In the genomic region with DNA sequence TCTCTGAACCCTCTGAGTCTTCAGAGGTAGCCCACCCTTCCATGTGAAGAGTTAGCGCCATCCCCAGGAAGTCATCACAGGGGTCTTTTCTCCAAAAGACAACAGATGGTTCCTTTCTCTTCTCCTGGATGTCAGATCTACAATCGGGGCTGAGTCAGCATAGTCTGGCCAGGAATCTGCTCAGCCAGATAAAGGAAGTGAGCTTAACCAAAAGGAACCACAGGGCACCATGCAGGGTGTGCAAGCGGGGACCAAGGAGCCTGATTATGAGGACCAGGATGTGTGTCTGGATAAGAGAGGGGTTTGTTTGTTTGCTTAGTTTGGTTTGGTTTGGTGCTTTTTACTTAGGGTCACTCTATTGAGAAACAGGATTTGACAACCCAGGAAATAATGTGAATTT, we compare ENCODE assay signal across 24 mouse cellular contexts.
DNase-seq lines count a peak whose midpoint lies in the region; ATAC-seq lines count a peak whose summit lies in the region.
"Had no signal": no experiment of that assay in that cellular context is flagged by ENCODE, and none has a peak within 500 bp of the region (broad histone marks: within the 10 kb centered on the region; RNA-seq: fewer than 3 reads in every experiment).

No protein-coding gene starts in this region.

- H3K36me3 ChIP-seq in hindbrain, embryonic 10.5 days, result no peaks in the 10 kb centered on the region
- H3K36me3 ChIP-seq in hindbrain, embryonic 12.5 days, result no peaks in the 10 kb centered on the region
- no peaks in the 10 kb centered on the region for H3K36me3 ChIP-seq in midbrain, embryonic 16.5 days (ENCODE audit: control insufficient read depth, insufficient read depth, low read length)
- H3K36me3 ChIP-seq in midbrain, embryonic 14.5 days (ENCODE audit: control insufficient read depth, insufficient read depth, low read length), result no peaks in the 10 kb centered on the region
- no peaks in the 10 kb centered on the region for H3K36me3 ChIP-seq in forebrain, embryonic 15.5 days
- H3K36me3 ChIP-seq: embryonic facial prominence, embryonic 10.5 days; heart, embryonic 15.5 days; neural tube, embryonic 15.5 days had no signal

- H3K9ac ChIP-seq in hindbrain, embryonic 12.5 days, result no peak overlapping the region
- H3K9ac ChIP-seq in midbrain, embryonic 16.5 days (ENCODE audit: low read depth, low read length), result no peak overlapping the region
- H3K9ac ChIP-seq in midbrain, embryonic 14.5 days (replicated peaks; ENCODE audit: low read length), result no peak overlapping the region
- no peak overlapping the region for H3K9ac ChIP-seq in forebrain, embryonic 15.5 days (replicated peaks)
- H3K9ac ChIP-seq: forebrain, postnatal 0 days; heart, embryonic 15.5 days; liver, embryonic 14.5 days; lung, embryonic 14.5 days; neural tube, embryonic 15.5 days had no signal

- H3K27ac ChIP-seq in hindbrain, embryonic 10.5 days, result no peak overlapping the region
- H3K27ac ChIP-seq in hindbrain, embryonic 12.5 days, result no peak overlapping the region
- no peak overlapping the region for H3K27ac ChIP-seq in midbrain, embryonic 16.5 days (ENCODE audit: low read length)
- no peak overlapping the region for H3K27ac ChIP-seq in midbrain, embryonic 14.5 days (replicated peaks; ENCODE audit: low read depth, low read length)
- no peak overlapping the region for H3K27ac ChIP-seq in forebrain, embryonic 15.5 days (replicated peaks)
- H3K27ac ChIP-seq: embryonic facial prominence, embryonic 10.5 days; heart, embryonic 15.5 days; layer of hippocampus, adult 2 months; liver, embryonic 14.5 days; neural tube, embryonic 15.5 days; stomach, postnatal 0 days had no signal

- H3K4me3 ChIP-seq in hindbrain, embryonic 10.5 days, result no peak overlapping the region
- no peak overlapping the region for H3K4me3 ChIP-seq in hindbrain, embryonic 12.5 days
- no peak overlapping the region for H3K4me3 ChIP-seq in midbrain, embryonic 16.5 days (ENCODE audit: low read depth, low read length)
- no peak overlapping the region for H3K4me3 ChIP-seq in midbrain, embryonic 14.5 days (replicated peaks; ENCODE audit: low read depth, low read length)
- H3K4me3 ChIP-seq in forebrain, embryonic 15.5 days, result no peak overlapping the region
- H3K4me3 ChIP-seq: embryonic facial prominence, embryonic 10.5 days; heart, embryonic 15.5 days; layer of hippocampus, adult 2 months; neural tube, embryonic 15.5 days had no signal

- H3K27me3 ChIP-seq in hindbrain, embryonic 10.5 days (ENCODE audit: insufficient read depth, poor library complexity, severe bottlenecking), result no peaks in the 10 kb centered on the region
- H3K27me3 ChIP-seq in hindbrain, embryonic 12.5 days, result no peaks in the 10 kb centered on the region
- H3K27me3 ChIP-seq in midbrain, embryonic 16.5 days (ENCODE audit: control insufficient read depth, insufficient read depth, low read depth, low read length), result no peaks in the 10 kb centered on the region
- H3K27me3 ChIP-seq in midbrain, embryonic 14.5 days (ENCODE audit: control insufficient read depth, insufficient read depth, low read length), result no peaks in the 10 kb centered on the region
- no peaks in the 10 kb centered on the region for H3K27me3 ChIP-seq in forebrain, embryonic 15.5 days
- H3K27me3 ChIP-seq: heart, embryonic 15.5 days; neural tube, embryonic 15.5 days had no signal

- peaks cover 8% of the 10 kb centered on the region; the same call in 1 of the 2 replicates for H3K4me1 ChIP-seq in hindbrain, embryonic 10.5 days (replicated peaks)
- no peaks in the 10 kb centered on the region for H3K4me1 ChIP-seq in hindbrain, embryonic 12.5 days
- no peaks in the 10 kb centered on the region for H3K4me1 ChIP-seq in midbrain, embryonic 16.5 days (ENCODE audit: control insufficient read depth, insufficient read depth, low read length)
- H3K4me1 ChIP-seq in midbrain, embryonic 14.5 days (ENCODE audit: control insufficient read depth, insufficient read depth, low read length), result no peaks in the 10 kb centered on the region
- H3K4me1 ChIP-seq in forebrain, embryonic 15.5 days, result no peaks in the 10 kb centered on the region
- H3K4me1 ChIP-seq: heart, embryonic 15.5 days; neural tube, embryonic 15.5 days had no signal

- WGBS in hindbrain, embryonic 10.5 days, result 23% methylated on average over 3 of the region's 3 CpGs
- 28% methylated on average over 3 of the region's 3 CpGs for WGBS in hindbrain, embryonic 12.5 days
- 18% methylated on average over 3 of the region's 3 CpGs for WGBS in midbrain, embryonic 16.5 days
- WGBS in midbrain, embryonic 14.5 days, result 17% methylated on average over 3 of the region's 3 CpGs
- WGBS in forebrain, embryonic 15.5 days, result 47% methylated on average over 3 of the region's 3 CpGs

- DNase-seq in hindbrain, embryonic 10.5 days (ENCODE audit: low spot score), result peak; percentile 6
- DNase-seq in midbrain, embryonic 14.5 days, result no peak
- DNase-seq in spleen, adult 18-20 months, result no peak
- DNase-seq: adrenal gland, postnatal 25 days; cerebellum, adult 11 months; cerebellum, adult 9-11 months; forebrain, postnatal 0 days; gastrocnemius, postnatal 25 days; heart, postnatal 36 days; kidney, adult 2 months; kidney, postnatal 10 days; lung, embryonic 14.5 days; thymus, adult 2 months; thymus, postnatal 4 days had no signal

- H3K9me3 ChIP-seq in hindbrain, embryonic 10.5 days, result no peaks in the 10 kb centered on the region
- H3K9me3 ChIP-seq in hindbrain, embryonic 12.5 days (replicated peaks), result no peaks in the 10 kb centered on the region
- H3K9me3 ChIP-seq in midbrain, embryonic 16.5 days (replicated peaks; ENCODE audit: control insufficient read depth, low read length, poor library complexity, severe bottlenecking), result no peaks in the 10 kb centered on the region
- no peaks in the 10 kb centered on the region for H3K9me3 ChIP-seq in midbrain, embryonic 14.5 days (ENCODE audit: control insufficient read depth, low read length)
- H3K9me3 ChIP-seq in forebrain, embryonic 15.5 days, result no peaks in the 10 kb centered on the region
- H3K9me3 ChIP-seq: heart, embryonic 15.5 days; neural tube, embryonic 15.5 days had no signal

- ATAC-seq in hindbrain, embryonic 12.5 days (ENCODE audit: low FRiP score), result no peak
- ATAC-seq in midbrain, embryonic 16.5 days, result peak; percentile 28; the same call in 1 of the 2 replicates
- ATAC-seq in midbrain, embryonic 14.5 days (ENCODE audit: low FRiP score, low TSS enrichment), result no peak
- ATAC-seq in common myeloid progenitor, adult 5-6 weeks (replicated peaks; ENCODE audit: low read depth, poor library complexity, severe bottlenecking), result peak; percentile 99
- no peak for ATAC-seq in forebrain, embryonic 15.5 days (replicated peaks)
- ATAC-seq: forebrain, postnatal 0 days had no signal

- no peak overlapping the region for H3K4me2 ChIP-seq in hindbrain, embryonic 12.5 days (replicated peaks)
- no peak overlapping the region for H3K4me2 ChIP-seq in midbrain, embryonic 16.5 days (ENCODE audit: low read length)
- H3K4me2 ChIP-seq in midbrain, embryonic 14.5 days (ENCODE audit: low read length), result no peak overlapping the region
- no peak overlapping the region for H3K4me2 ChIP-seq in forebrain, embryonic 15.5 days (replicated peaks)
- H3K4me2 ChIP-seq: heart, embryonic 15.5 days; lung, embryonic 14.5 days; neural tube, embryonic 15.5 days had no signal

Comparison
In these comparisons a context has a peak if more than half of its experiments do, and no peak if none do; other contexts are left out.
1. ATAC-seq: peak in midbrain, embryonic 16.5 days (single experiment) and common myeloid progenitor, adult 5-6 weeks (single experiment); none in hindbrain, embryonic 12.5 days (single experiment), midbrain, embryonic 14.5 days (single experiment) and forebrain, embryonic 15.5 days (single experiment).